Mouse (Mus musculus) myocyte (in vitro differentiated cells): ENCODE data around the gene Atg10.

Source experiments
- POLR2A ChIP-seq: IDR thresholded peaks from one replicate; pipeline ENCODE4 v1.6.1; 2011; ENCODE audit warnings: low read depth, mild to moderate bottlenecking, control low read depth, moderate library complexity; ENCODE audit not compliant: insufficient read length
- TCF3 ChIP-seq: IDR thresholded peaks from one replicate; pipeline ENCODE4 v1.6.1; 2011; ENCODE audit warnings: low read depth, control low read depth; ENCODE audit not compliant: insufficient read length

DNA sequence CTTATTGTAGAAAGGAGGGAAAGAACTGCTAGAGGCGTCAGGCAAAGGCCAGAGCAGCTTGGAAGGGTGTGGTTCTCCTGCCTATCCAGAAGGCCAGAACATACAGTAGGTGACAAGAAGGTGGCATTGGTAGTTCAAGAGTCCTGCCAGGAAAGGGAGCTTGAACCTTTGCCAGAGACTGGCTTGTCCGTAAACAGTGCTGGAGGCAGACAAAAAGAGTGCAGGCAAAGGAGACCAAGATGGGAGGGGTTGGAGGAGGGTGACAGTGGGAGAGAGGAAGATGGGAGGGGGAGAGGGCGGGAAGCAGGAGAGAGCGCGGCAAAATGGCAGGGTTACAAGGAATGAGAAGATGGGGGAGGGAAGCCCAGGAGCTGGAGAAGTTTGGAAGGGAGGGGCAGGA, 61.3 kb downstream of the Atg10 start:
- TF ChIP-seq TCF3: no peak
- TF ChIP-seq POLR2A: no peak
